Mouse (Mus musculus): ENCODE measurements around the gene Phldb3.

The Phldb3 gene

GRCm38 (mm10) chr7:24638026-24638856 lies 27.7 kb downstream of the Phldb3 start:
- POLR2A ChIA-PET, result interaction anchor here (0.5 to 2.4 kb wide), 19 partner anchors 9 to 322 kb away, joined by 3 to 19 read pairs (median 4); partner anchors contain the start of genes Pinlyp (in 1 of the 4) and Xrcc1 (in 1 of the 4)
- CTCF ChIA-PET, result interaction anchor here (0.6 to 8.1 kb wide), 27 partner anchors 8 to 348 kb away, joined by 3 to 84 read pairs (median 4); partner anchors contain the start of genes Irgq (in 1 of the 4) and Phldb3 (in 1 of the 4)

- ChIA-PET CTCF (interaction anchor here in 1 of 4 experiments (0.7 to 8.1 kb wide), 2 partner anchors 41 to 138 kb away, joined by 3 to 84 read pairs; no protein-coding TSS in a partner anchor), POLR2A (no interaction called here)
Observed at GRCm38 (mm10) chr7:24640450-24640849, 29.9 kb downstream of the Phldb3 start.

- POLR2A ChIA-PET, result interaction anchor here in 3 of 4 experiments (0.6 to 1.4 kb wide), 5 partner anchors 8 to 250 kb away, joined by 3 to 5 read pairs (median 3); no protein-coding TSS in a partner anchor
Observed at GRCm38 (mm10) chr7:24642491-24642890, 31.9 kb downstream of the Phldb3 start.

GRCm38 (mm10) chr7:24644492-24644891 lies 33.9 kb downstream of the Phldb3 start:
- POLR2A ChIA-PET, result interaction anchor here in 1 of 4 experiments (0.9 kb wide), 1 partner anchor 10 kb away, joined by 4 read pairs; no protein-coding TSS in a partner anchor
- CTCF ChIA-PET, result interaction anchor here (0.6 to 2.7 kb wide), 9 partner anchors 9 to 204 kb away, joined by 3 to 11 read pairs (median 3); no protein-coding TSS in a partner anchor

More at GRCm38 (mm10) chr7:24642491-24642890, 31.9 kb downstream of the Phldb3 start:
- CTCF ChIA-PET, result interaction anchor here (0.5 to 8.1 kb wide), 49 partner anchors 9 to 278 kb away, joined by 3 to 84 read pairs (median 4); partner anchors contain the start of genes Cadm4 (in 1 of the 4), Phldb3 (in 1 of the 4) and Plaur (in 1 of the 4)

GRCm38 (mm10) chr7:24644996-24645395 lies 34.4 kb downstream of the Phldb3 start:
- ChIA-PET POLR2A (interaction anchor here in 1 of 4 experiments (0.9 kb wide), 1 partner anchor 9 kb away, joined by 4 read pairs; no protein-coding TSS in a partner anchor), CTCF (interaction anchor here (0.6 to 1.3 kb wide), 7 partner anchors 8 to 80 kb away, joined by 3 to 5 read pairs (median 3); no protein-coding TSS in a partner anchor)

- POLR2A ChIA-PET, result interaction anchor here in 2 of 4 experiments (0.6 to 0.9 kb wide), 2 partner anchors 8 to 37 kb away, joined by 3 to 4 read pairs; no protein-coding TSS in a partner anchor
- CTCF ChIA-PET, result interaction anchor here in 3 of 4 experiments (0.6 to 1.6 kb wide), 6 partner anchors 16 to 211 kb away, joined by 3 to 7 read pairs (median 4); no protein-coding TSS in a partner anchor
Observed at GRCm38 (mm10) chr7:24646486-24646885, 35.9 kb downstream of the Phldb3 start.

- ChIA-PET CTCF (interaction anchor here (0.6 to 7.1 kb wide), 24 partner anchors 9 to 212 kb away, joined by 3 to 46 read pairs (median 4); partner anchors contain the start of gene Lypd3 (in 2 of the 4)), POLR2A (interaction anchor here in 1 of 4 experiments (0.5 to 1.0 kb wide), 4 partner anchors 15 to 241 kb away, joined by 3 to 5 read pairs (median 3); no protein-coding TSS in a partner anchor)
Observed at GRCm38 (mm10) chr7:24653681-24654080, 43.1 kb downstream of the Phldb3 start.

- POLR2A ChIA-PET, result no interaction called here
- CTCF ChIA-PET, result interaction anchor here in 3 of 4 experiments (0.5 to 6.2 kb wide), 11 partner anchors 40 to 316 kb away, joined by 3 to 83 read pairs (median 6); no protein-coding TSS in a partner anchor
Observed at GRCm38 (mm10) chr7:24659737-24660357, 49.3 kb downstream of the Phldb3 start.

- ChIA-PET POLR2A (interaction anchor here in 2 of 4 experiments (0.7 to 1.2 kb wide), 2 partner anchors 41 to 169 kb away, joined by 3 to 4 read pairs; no protein-coding TSS in a partner anchor), CTCF (interaction anchor here (0.5 to 6.2 kb wide), 21 partner anchors 8 to 433 kb away, joined by 3 to 83 read pairs (median 10); partner anchors contain the start of genes Phldb3 (in 1 of the 4), Pinlyp (in 1 of the 4) and Xrcc1 (in 1 of the 4))
Observed at GRCm38 (mm10) chr7:24661118-24661904, 50.7 kb downstream of the Phldb3 start.

- CTCF ChIA-PET, result interaction anchor here (0.5 to 6.2 kb wide), 94 partner anchors 8 to 432 kb away, joined by 3 to 83 read pairs (median 4); partner anchors contain the start of genes Phldb3 (in 2 of the 4), Rabac1 (in 2 of the 4), Ethe1 (in 1 of the 4) and Irgq (in 1 of the 4)
- POLR2A ChIA-PET, result interaction anchor here in 3 of 4 experiments (0.5 to 1.7 kb wide), 11 partner anchors 43 to 233 kb away, joined by 3 to 8 read pairs (median 3); partner anchors contain the start of gene Phldb3 (in 1 of the 3)
Observed at GRCm38 (mm10) chr7:24662575-24662974, 52.0 kb downstream of the Phldb3 start.

- CTCF ChIA-PET, result interaction anchor here in 3 of 4 experiments (1.1 to 3.0 kb wide), 7 partner anchors 11 to 65 kb away, joined by 3 to 79 read pairs (median 7); no protein-coding TSS in a partner anchor
Observed at GRCm38 (mm10) chr7:24664301-24664700, 53.7 kb downstream of the Phldb3 start.

GRCm38 (mm10) chr7:24664959-24665358 lies 54.4 kb downstream of the Phldb3 start:
- ChIA-PET POLR2A (interaction anchor here in 2 of 4 experiments (0.5 to 0.6 kb wide), 4 partner anchors 164 to 391 kb away, joined by 3 to 5 read pairs (median 4); no protein-coding TSS in a partner anchor), CTCF (interaction anchor here in 3 of 4 experiments (0.6 to 1.2 kb wide), 4 partner anchors 12 to 188 kb away, joined by 3 to 4 read pairs (median 4); no protein-coding TSS in a partner anchor)

More at GRCm38 (mm10) chr7:24664301-24664700, 53.7 kb downstream of the Phldb3 start:
- POLR2A ChIA-PET, result interaction anchor here in 2 of 4 experiments (0.6 kb wide), 3 partner anchors 163 to 391 kb away, joined by 3 to 5 read pairs (median 4); no protein-coding TSS in a partner anchor

GRCm38 (mm10) chr7:24671944-24672439 lies 61.4 kb downstream of the Phldb3 start:
- CTCF ChIA-PET, result interaction anchor here in 2 of 4 experiments (0.6 to 1.8 kb wide), 3 partner anchors 9 to 374 kb away, joined by 3 to 9 read pairs (median 6); no protein-coding TSS in a partner anchor

GRCm38 (mm10) chr7:24676575-24676974 lies 66.0 kb downstream of the Phldb3 start, which contains the start of gene Tex101:
Tex101 (minus strand) TSS chr7:24676675.
- ChIA-PET CTCF (no interaction called here), POLR2A (no interaction called here)

More at GRCm38 (mm10) chr7:24671944-24672439, 61.4 kb downstream of the Phldb3 start:
- POLR2A ChIA-PET, result interaction anchor here in 1 of 4 experiments (0.6 to 0.7 kb wide), 2 partner anchors 85 to 165 kb away, joined by 3 read pairs; partner anchors contain the start of genes Ethe1, Zfp428 and Zfp575

Measured in embryonic stem cell, embryonic (primary cell).